Mouse (Mus musculus): ENCODE measurements around the gene Il5.

DNA sequence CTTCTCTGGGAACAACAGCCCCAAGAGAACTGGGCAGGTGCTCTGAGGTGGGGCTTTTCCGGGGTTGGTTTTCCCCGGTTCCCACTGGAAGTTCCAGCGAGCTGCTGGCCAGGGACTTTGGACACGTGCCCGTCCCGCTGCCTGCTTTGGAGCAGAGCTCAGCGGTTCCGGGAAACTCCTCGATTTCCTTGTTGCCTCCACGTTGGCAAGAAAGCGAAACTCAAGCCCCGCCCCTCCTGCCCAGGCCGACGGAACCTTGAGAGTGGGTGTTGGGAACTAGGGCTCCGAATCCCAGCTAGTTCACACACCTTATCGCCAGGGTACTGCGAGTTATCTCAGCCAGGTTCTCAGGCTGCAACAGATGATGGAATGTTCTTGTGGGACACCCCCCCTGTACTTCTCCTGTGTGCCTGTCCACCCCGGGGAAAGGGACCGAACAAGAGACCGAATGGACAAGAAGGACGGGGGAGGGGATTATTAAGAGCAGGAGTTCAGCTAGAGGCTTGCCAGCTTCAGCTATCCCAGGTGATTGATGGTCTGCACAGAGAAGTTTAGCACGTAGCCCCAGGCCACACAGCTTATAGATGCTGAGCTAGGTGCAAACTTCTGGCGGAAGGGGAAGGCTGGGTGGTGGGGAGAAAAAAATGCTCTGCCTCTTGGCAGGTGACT, 42.4 kb downstream of the Il5 start:
- no peak for TF ChIP-seq GATA1 (IDR thresholded peaks at IDR 0.05; ENCODE audit: low read length)
- TF ChIP-seq TAL1 (IDR thresholded peaks at IDR 0.05; ENCODE audit: low read length), result no peak
